Mouse (Mus musculus): ENCODE measurements around the gene Stat5a. TPM values are rescaled to one million over a fixed set of nuclear protein-coding genes. Genes with fewer than 3 reads are reported as not detected.

The Stat5a gene
- polyA plus RNA-seq, 1 experiment = 2.1 TPM

- TF ChIP-seq POLR2A (IDR thresholded peaks at IDR 0.05; ENCODE audit: borderline replicate concordance, extremely low read depth, insufficient read depth, insufficient read length, poor library complexity, severe bottlenecking) (peak; percentile 80), CTCF (IDR thresholded peaks at IDR 0.05; ENCODE audit: borderline replicate concordance, extremely low read depth, insufficient read depth, insufficient read length) (no peak)
- peak; percentile 84 for DNase-seq (ENCODE audit: low read depth)
Observed at GRCm38 (mm10) chr11:100850038-100850777, 8.9 kb upstream of the Stat5a start, which contains the start of gene Stat5b. Stat5b (minus strand) TSS chr11:100850724.

DNA sequence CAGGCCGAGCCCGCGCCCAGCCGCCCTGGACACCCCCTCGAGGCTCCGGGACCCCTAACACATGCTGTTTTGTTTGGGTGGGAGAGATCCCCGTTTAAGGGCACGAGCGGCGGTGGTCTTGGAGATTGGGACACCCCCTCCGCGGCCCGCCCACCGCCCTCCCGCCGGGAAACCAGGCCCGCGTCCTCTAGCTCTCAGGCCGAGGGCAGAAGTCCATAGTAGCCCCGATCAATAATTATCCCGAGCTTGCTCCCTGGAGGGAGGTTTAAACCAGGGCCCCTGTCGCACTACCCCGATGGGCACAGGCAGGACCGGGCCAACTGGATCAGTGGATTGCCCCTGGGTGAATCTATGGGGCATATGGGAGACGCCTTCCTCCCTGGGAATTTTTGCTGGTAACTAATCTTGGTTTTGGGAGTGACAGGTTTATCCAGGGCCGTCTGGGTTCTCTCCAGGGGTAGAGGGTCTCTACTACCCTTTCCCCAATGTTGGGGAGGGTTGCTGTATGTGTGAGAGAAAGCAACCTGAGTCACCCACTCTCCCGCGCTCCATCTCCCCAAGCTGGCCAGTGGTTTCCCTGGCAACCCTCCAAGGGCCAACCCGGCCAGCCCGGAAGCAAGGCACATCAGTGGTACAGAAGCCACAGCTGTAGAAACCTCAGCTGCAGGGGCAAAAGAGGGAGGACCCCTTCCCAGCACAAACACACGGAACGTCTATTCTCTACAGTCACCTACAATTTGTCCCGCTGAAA, 8.2 kb upstream of the Stat5a start:
- peak; percentile 53 for DNase-seq (ENCODE audit: low read depth)
- TF ChIP-seq POLR2A (IDR thresholded peaks at IDR 0.05; ENCODE audit: borderline replicate concordance, extremely low read depth, insufficient read depth, insufficient read length, poor library complexity, severe bottlenecking) = no peak
- TF ChIP-seq CTCF (IDR thresholded peaks at IDR 0.05; ENCODE audit: borderline replicate concordance, extremely low read depth, insufficient read depth, insufficient read length) = no peak

DNA sequence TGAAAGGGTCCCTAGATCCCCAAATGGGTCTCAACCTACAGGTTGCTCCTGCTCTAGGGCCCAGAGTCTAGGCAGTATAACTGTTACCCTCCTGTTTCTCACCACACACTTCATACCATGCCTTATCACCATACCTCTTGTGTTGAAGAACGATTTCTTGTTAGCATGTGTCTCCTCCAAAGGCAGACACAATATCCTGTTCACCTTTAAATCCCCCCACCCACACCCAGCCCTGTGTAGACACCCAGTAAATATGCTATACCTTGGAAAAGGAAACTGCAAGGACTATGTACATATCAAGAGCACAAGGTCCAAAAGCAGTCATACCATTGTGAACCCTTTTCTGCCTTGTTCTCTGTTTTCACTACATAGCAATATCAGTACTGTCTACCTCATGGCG, 7.1 kb upstream of the Stat5a start:
- no peak for DNase-seq (ENCODE audit: low read depth)
- TF ChIP-seq CTCF (IDR thresholded peaks at IDR 0.05; ENCODE audit: borderline replicate concordance, extremely low read depth, insufficient read depth, insufficient read length) = no peak
- TF ChIP-seq POLR2A (IDR thresholded peaks at IDR 0.05; ENCODE audit: borderline replicate concordance, extremely low read depth, insufficient read depth, insufficient read length, poor library complexity, severe bottlenecking) = no peak

DNA sequence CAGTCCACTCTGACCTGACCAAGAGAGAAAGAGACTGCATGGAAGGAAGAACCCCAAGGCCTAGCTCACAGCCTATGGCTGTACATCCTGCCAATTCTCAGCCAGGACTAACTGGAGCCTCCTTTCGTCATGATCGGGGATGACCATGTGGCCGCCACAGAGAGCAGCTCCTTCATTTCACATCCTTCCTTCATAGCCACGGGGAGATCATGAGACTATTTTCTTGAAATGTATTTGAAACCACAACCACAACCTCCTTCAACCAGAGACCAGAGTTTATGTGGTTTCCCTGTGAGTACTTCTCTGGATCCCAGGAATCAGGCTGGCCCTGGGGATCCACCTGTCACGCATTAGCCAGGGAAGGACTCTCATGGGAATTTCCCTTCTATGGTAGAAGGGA, 6.1 kb upstream of the Stat5a start:
- DNase-seq (ENCODE audit: low read depth) = no peak
- TF ChIP-seq POLR2A (IDR thresholded peaks at IDR 0.05; ENCODE audit: borderline replicate concordance, extremely low read depth, insufficient read depth, insufficient read length, poor library complexity, severe bottlenecking) = no peak
- TF ChIP-seq CTCF (IDR thresholded peaks at IDR 0.05; ENCODE audit: borderline replicate concordance, extremely low read depth, insufficient read depth, insufficient read length) = no peak

- TF ChIP-seq POLR2A (IDR thresholded peaks at IDR 0.05; ENCODE audit: borderline replicate concordance, extremely low read depth, insufficient read depth, insufficient read length, poor library complexity, severe bottlenecking) = no peak
- TF ChIP-seq CTCF (IDR thresholded peaks at IDR 0.05; ENCODE audit: borderline replicate concordance, extremely low read depth, insufficient read depth, insufficient read length) = no peak
- no peak for DNase-seq (ENCODE audit: low read depth)
Observed at GRCm38 (mm10) chr11:100854268-100854667, 4.9 kb upstream of the Stat5a start.

DNA sequence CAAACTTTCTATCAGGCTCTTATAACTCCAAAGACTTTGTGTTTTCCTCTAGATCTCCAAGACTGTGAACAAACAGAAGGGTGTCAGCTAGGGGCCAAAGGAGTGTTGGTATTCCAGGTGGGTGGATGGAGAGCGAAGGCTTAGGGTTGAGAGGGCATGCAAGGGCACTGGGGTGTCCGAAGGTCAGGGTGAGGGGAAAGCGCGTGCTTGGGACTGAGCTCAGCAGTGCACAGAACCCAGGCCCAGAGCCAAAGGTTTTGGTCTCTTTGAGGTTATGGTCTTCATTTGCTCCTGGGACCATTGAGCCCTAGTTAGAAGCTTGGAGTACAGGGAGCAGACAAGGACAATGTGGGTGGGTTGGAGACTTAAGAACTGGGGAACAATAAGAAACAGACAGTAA, 4.0 kb upstream of the Stat5a start:
- no peak for DNase-seq (ENCODE audit: low read depth)

GRCm38 (mm10) chr11:100857960-100858359, 1.2 kb upstream of the Stat5a start:
- no peak for TF ChIP-seq POLR2A (IDR thresholded peaks at IDR 0.05; ENCODE audit: borderline replicate concordance, extremely low read depth, insufficient read depth, insufficient read length, poor library complexity, severe bottlenecking)
- no peak for TF ChIP-seq CTCF (IDR thresholded peaks at IDR 0.05; ENCODE audit: borderline replicate concordance, extremely low read depth, insufficient read depth, insufficient read length)
- no peak for DNase-seq (ENCODE audit: low read depth)

More for the DNA sequence above, 4.0 kb upstream of the Stat5a start:
- TF ChIP-seq CTCF (IDR thresholded peaks at IDR 0.05; ENCODE audit: borderline replicate concordance, extremely low read depth, insufficient read depth, insufficient read length) (no peak), POLR2A (IDR thresholded peaks at IDR 0.05; ENCODE audit: borderline replicate concordance, extremely low read depth, insufficient read depth, insufficient read length, poor library complexity, severe bottlenecking) (no peak)

- DNase-seq (ENCODE audit: low read depth) = no peak
- TF ChIP-seq POLR2A (IDR thresholded peaks at IDR 0.05; ENCODE audit: borderline replicate concordance, extremely low read depth, insufficient read depth, insufficient read length, poor library complexity, severe bottlenecking) = no peak
- no peak for TF ChIP-seq CTCF (IDR thresholded peaks at IDR 0.05; ENCODE audit: borderline replicate concordance, extremely low read depth, insufficient read depth, insufficient read length)
Observed at GRCm38 (mm10) chr11:100859579-100860075, 476 bp downstream of the Stat5a start.

DNA sequence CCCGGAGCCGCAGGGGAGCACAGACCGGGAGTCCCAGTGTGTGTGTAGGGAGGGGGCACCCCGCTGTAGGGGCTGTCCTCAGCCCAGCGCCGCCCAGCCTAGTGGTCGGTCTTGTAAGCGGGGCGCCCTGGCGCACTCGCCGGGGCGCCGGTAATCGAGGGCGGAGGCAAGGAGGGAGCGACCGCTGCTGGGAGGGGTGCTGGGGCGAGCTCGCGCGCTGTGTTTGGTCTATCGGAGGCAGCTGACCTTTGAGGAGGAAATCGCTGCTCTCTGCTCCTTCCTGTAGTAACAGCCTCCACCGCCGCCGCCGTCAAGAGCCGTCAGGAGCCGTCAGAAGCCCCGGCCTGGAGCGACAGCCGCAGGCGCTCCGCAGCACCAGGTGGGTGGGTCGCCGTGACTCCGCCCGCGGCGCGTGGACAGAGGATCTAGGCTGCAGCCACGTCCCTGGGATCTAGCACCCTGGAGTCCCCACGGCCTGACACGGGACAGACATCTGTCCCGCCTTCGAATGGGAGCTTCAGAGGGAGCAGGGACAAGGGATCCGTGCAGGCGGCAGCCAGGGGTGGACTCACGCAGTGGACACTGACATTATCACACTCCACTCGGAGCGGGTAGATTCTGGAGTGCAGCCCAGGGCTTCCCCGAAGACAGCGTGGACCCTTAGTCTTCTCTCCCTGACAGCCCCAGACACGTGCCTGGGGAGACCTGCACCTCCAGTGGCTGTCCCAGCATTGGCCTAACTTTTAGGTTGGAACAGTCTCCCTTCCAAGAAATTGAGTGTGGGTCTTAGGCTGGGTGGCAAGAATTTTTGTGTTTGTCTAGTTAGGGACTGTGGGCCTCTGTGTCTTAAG, 1.3 kb downstream of the Stat5a start:
- no peak for TF ChIP-seq POLR2A (IDR thresholded peaks at IDR 0.05; ENCODE audit: borderline replicate concordance, extremely low read depth, insufficient read depth, insufficient read length, poor library complexity, severe bottlenecking)
- TF ChIP-seq CTCF (IDR thresholded peaks at IDR 0.05; ENCODE audit: borderline replicate concordance, extremely low read depth, insufficient read depth, insufficient read length) = no peak; the same call in 1 of the 2 replicates

DNA sequence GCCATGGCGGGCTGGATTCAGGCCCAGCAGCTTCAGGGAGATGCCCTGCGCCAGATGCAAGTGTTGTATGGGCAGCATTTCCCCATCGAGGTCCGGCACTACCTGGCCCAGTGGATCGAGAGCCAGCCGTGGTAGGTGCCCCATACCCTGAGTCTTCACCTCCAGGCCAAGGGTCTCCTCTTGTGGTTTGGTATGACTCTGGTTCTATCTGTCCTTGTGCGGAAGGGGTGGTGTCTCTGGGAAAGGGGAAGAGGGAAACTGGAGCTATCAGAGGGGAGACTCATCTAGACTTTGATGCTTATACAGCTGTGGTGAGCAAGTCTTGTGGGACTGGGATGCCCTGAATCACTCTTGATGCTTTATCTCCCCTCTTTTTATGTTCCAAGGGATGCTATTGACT, 2.2 kb downstream of the Stat5a start:
- TF ChIP-seq CTCF (IDR thresholded peaks at IDR 0.05; ENCODE audit: borderline replicate concordance, extremely low read depth, insufficient read depth, insufficient read length) (no peak), POLR2A (IDR thresholded peaks at IDR 0.05; ENCODE audit: borderline replicate concordance, extremely low read depth, insufficient read depth, insufficient read length, poor library complexity, severe bottlenecking) (no peak)
- DNase-seq (ENCODE audit: low read depth) = no peak

More for the DNA sequence above, 1.3 kb downstream of the Stat5a start:
- DNase-seq (ENCODE audit: low read depth) = peak; percentile 60

DNA sequence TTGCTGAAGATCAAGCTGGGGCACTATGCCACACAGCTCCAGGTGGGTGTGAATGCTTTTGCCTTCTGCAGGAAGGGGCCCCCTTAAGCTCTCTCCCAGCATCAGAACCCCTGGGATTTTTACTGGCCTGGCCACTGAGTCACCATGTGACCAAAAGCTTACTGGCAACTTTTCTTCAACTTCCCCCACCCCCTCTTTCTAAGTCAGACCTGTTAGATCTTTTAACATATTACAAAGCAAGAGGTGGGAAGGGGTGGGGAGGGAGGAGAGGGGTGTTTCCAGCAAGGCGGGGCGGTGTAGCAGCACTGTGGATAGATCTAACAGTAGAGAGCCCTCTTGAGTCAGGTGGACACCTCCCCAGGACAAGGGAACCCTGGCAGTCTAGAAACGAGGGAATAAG, 2.7 kb downstream of the Stat5a start:
- TF ChIP-seq CTCF (IDR thresholded peaks at IDR 0.05; ENCODE audit: borderline replicate concordance, extremely low read depth, insufficient read depth, insufficient read length) (no peak), POLR2A (IDR thresholded peaks at IDR 0.05; ENCODE audit: borderline replicate concordance, extremely low read depth, insufficient read depth, insufficient read length, poor library complexity, severe bottlenecking) (no peak)
- no peak for DNase-seq (ENCODE audit: low read depth)

Measured in brain, embryonic 14.5 days (tissue).